Mouse (Mus musculus) neural tube, embryonic 14.5 days (tissue): ENCODE data around the gene Ubb. TPM values are rescaled to one million over a fixed set of nuclear protein-coding genes. Genes with fewer than 3 reads are reported as not detected.
"Not testable (repeated sequence)": the region's sequence is repeated elsewhere in the genome, so short reads cannot be mapped to it uniquely, and the experiment has no call there.

Experiments
- ATAC-seq: fragments of 200-750 bp; cut with Nextera tagmentation; 2 replicates; pipeline ENCODE4 v1.8.0; 2017; ENCODE audit warnings: low read depth, mild to moderate bottlenecking, moderate TSS enrichment, moderate library complexity
- H3K27ac ChIP-seq: fragments of 300-500 bp; sonication (generic); 2 replicates; pipeline ENCODE4 v1.5.1; 2014; ENCODE audit warnings: low read depth, mild to moderate bottlenecking, control low read depth, low read length, moderate library complexity, mixed read lengths
- H3K27me3 ChIP-seq: fragments of 300-500 bp; sonication (generic); 2 replicates; pipeline ENCODE4 v1.6.1; 2014; ENCODE audit warnings: low read length; ENCODE audit not compliant: control insufficient read depth, insufficient read depth
- H3K36me3 ChIP-seq: fragments of 300-500 bp; sonication (generic); 2 replicates; pipeline ENCODE4 v1.6.1; 2014; ENCODE audit warnings: low read length, mixed read lengths; ENCODE audit not compliant: control insufficient read depth, insufficient read depth
- H3K4me1 ChIP-seq: fragments of 300-500 bp; sonication (generic); 2 replicates; pipeline ENCODE4 v1.6.1; 2014; ENCODE audit warnings: low read length; ENCODE audit not compliant: control insufficient read depth, insufficient read depth
- H3K4me2 ChIP-seq: fragments of 300-500 bp; sonication (generic); 2 replicates; pipeline ENCODE4 v1.6.1; 2014; ENCODE audit warnings: mild to moderate bottlenecking, low read depth, low read length, control low read depth
- H3K4me3 ChIP-seq: fragments of 300-500 bp; sonication (generic); 2 replicates; pipeline ENCODE4 v1.5.1; 2014; ENCODE audit warnings: low read depth, low read length, control low read depth, mixed read lengths
- H3K9ac ChIP-seq: fragments of 300-500 bp; sonication (generic); replicated peaks from 2 replicates; pipeline ENCODE4 v1.6.1; 2014; ENCODE audit warnings: low read depth, mild to moderate bottlenecking, control low read depth, low read length, mixed read lengths
- H3K9me3 ChIP-seq: fragments of 300-500 bp; sonication (generic); 2 replicates; pipeline ENCODE4 v1.6.1; 2016; ENCODE audit warnings: low read length; ENCODE audit not compliant: control insufficient read depth
- WGBS: fragments of 180-500 bp; shearing (Covaris S2); extraction: QIAGEN DNeasy Blood & Tissue Kit; methylation state at CpG from one replicate; pipeline ENCODE4 v1.1.7; 2014; 5-methylcytosine and 5-hydroxymethylcytosine counted together
- polyA plus RNA-seq: library from polyadenylated mRNA; unstranded; fragments of >200 nt; fragmentation: Nextera tagmentation; extraction: Ambion mirVana; gene quantifications from 2 replicates; pipeline ENCODE4 v1.2.1, GENCODE M21; 2014

The Ubb gene
- 4,516 and 4,600 TPM in 2 replicates for polyA plus RNA-seq

DNA sequence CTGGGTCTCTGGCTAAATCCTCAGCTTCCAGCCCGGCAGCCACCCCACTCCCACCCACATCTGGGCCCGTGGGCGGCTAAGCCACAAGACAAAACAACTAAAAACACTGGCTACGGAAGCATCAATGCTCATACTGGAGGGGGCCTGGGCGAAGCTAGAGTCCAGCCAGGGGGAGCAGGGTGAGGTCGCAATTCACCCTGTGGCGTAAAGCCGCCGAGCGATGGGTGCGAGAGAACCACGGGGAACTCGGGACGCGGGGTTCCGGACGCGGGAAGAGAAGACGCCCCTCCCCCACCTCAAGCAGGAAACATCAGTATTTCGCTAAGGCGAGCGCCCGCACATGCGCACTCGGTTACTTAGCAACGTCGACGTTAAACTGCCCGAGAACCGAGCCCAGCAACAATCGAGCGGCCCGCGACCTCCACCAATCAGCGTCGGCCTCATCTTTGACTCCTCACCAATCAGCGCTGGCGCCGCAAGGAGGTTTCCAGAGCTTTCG, at the start of gene Ubb:
TSS of gene Ubb (plus strand) at position 445 of the 499 bp plus-strand sequence.
- ATAC-seq, result peak; percentile 96
- Histone ChIP-seq H3K4me1 (peaks cover 30% of the 10 kb centered on the region), H3K9me3 (no peaks in the 10 kb centered on the region), H3K27ac (peak within 1 kb of the TSS; percentile 100), H3K9ac (peak within 1 kb of the TSS; percentile 95), H3K27me3 (no peaks in the 10 kb centered on the region), H3K36me3 (peaks cover 10% of the 10 kb centered on the region), H3K4me2 (peak within 1 kb of the TSS; percentile 99), H3K4me3 (peak within 1 kb of the TSS; percentile 77)
- WGBS, result 0% methylated on average over 40 of the region's 40 CpGs

DNA sequence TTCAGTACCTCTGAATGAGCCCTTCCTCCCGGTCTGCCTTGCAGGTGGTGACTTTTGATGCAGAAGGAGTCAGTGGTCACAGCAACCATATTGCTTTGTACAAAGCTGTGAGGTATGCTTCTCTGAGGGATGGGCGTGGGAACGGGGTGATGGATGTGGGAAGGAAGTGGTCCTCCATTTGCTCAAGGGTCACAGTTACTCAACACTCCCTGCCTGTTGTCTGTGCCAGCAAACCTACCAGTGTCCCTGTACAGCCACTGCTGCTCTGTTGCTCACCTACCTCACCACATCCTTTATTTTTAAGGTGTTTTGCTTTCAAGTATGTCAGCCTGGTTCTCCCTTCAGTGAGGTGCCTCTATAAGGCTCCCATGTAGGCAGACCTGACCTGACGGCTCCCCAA, 43.3 kb upstream of the Ubb start:
- H3K4me3 ChIP-seq, result no peak overlapping the region
- WGBS, result 82% methylated on average over 4 of the region's 4 CpGs
- H3K27me3 ChIP-seq, result no peaks in the 10 kb centered on the region
- H3K4me1 ChIP-seq, result no peaks in the 10 kb centered on the region
- no peak overlapping the region for H3K9ac ChIP-seq
- no peak for ATAC-seq
- no peak overlapping the region for H3K4me2 ChIP-seq
- no peaks in the 10 kb centered on the region for H3K36me3 ChIP-seq
- H3K9me3 ChIP-seq, result no peaks in the 10 kb centered on the region
- no peak overlapping the region for H3K27ac ChIP-seq

GRCm38 (mm10) chr11:62508365-62508764, 42.6 kb upstream of the Ubb start:
- H3K4me1 ChIP-seq, H3K9ac ChIP-seq, H3K4me3 ChIP-seq, H3K9me3 ChIP-seq, H3K27ac ChIP-seq, H3K4me2 ChIP-seq, H3K36me3 ChIP-seq, ATAC-seq, H3K27me3 ChIP-seq: not testable (repeated sequence)
- 95% methylated on average over 13 of the region's 13 CpGs for WGBS

DNA sequence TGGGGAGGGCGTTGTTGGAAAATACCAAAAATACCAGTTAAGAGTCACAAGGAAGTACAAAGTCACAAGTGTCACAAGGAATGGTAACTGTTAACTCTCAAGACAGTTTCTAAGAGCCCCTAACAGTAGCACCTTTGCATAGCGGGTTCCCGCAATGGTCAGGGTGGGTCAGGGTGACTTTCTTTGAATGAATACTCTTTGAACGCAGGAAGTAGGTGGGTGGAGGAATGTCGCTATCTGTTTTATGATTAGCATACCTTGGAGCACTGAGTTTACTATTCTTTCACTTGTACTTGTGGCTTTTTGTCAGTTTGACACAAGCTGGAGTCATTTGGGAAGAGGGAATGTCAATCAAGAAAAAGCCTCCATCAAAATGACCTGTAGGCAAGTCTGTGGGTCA, 42.2 kb upstream of the Ubb start:
- H3K27me3 ChIP-seq, H3K4me2 ChIP-seq, H3K9me3 ChIP-seq, H3K9ac ChIP-seq, ATAC-seq, H3K27ac ChIP-seq, H3K4me1 ChIP-seq, H3K36me3 ChIP-seq, H3K4me3 ChIP-seq: not testable (repeated sequence)
- 96% methylated on average over 5 of the region's 5 CpGs for WGBS

DNA sequence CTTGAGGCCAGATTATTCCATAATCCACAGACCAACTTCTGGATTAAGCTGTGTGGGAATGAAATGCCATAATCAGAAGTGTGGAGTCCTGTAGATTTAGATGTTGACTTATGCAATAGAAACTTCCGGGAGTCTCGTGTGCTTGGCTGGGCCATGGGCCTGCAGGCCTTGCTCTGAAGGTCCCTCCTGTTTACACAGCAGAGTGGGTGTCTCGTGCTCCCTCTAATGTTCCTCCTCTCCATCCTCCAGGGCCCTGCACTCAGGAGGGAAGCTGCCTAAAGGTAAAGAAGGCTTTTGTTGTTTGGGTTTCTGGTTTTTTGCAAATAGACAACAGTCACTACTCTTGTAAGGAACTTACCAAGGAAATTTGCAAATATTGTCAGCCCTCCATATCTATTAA, 41.4 kb upstream of the Ubb start:
- no peak overlapping the region for H3K27ac ChIP-seq
- no peak overlapping the region for H3K4me2 ChIP-seq
- no peak for ATAC-seq
- H3K9ac ChIP-seq, result no peak overlapping the region
- no peaks in the 10 kb centered on the region for H3K4me1 ChIP-seq
- no peaks in the 10 kb centered on the region for H3K36me3 ChIP-seq
- H3K27me3 ChIP-seq, result no peaks in the 10 kb centered on the region
- H3K4me3 ChIP-seq, result no peak overlapping the region
- H3K9me3 ChIP-seq, result no peaks in the 10 kb centered on the region
- WGBS, result 72% methylated on average over 3 of the region's 3 CpGs

- Histone ChIP-seq H3K27ac (no peak overlapping the region), H3K9me3 (no peaks in the 10 kb centered on the region), H3K27me3 (no peaks in the 10 kb centered on the region), H3K36me3 (no peaks in the 10 kb centered on the region), H3K4me2 (no peak overlapping the region), H3K4me3 (no peak overlapping the region), H3K9ac (no peak overlapping the region), H3K4me1 (no peaks in the 10 kb centered on the region)
- WGBS, result 86% methylated on average over 5 of the region's 5 CpGs
- no peak for ATAC-seq
These were observed 40.0 kb upstream of the Ubb start for GRCm38 (mm10) chr11:62510956-62511355.

- WGBS, result 73% methylated on average over 13 of the region's 13 CpGs
- Histone ChIP-seq H3K27ac (no peak overlapping the region), H3K4me3 (no peak overlapping the region), H3K9ac (no peak overlapping the region), H3K9me3 (no peaks in the 10 kb centered on the region), H3K27me3 (no peaks in the 10 kb centered on the region), H3K4me2 (no peak overlapping the region), H3K4me1 (no peaks in the 10 kb centered on the region), H3K36me3 (no peaks in the 10 kb centered on the region)
- ATAC-seq, result no peak
These were observed 39.3 kb upstream of the Ubb start for GRCm38 (mm10) chr11:62511444-62512202.

GRCm38 (mm10) chr11:62512529-62513080, 38.4 kb upstream of the Ubb start:
- Histone ChIP-seq H3K4me1 (no peaks in the 10 kb centered on the region), H3K9ac (no peak overlapping the region), H3K27ac (no peak overlapping the region), H3K9me3 (no peaks in the 10 kb centered on the region), H3K4me2 (no peak overlapping the region), H3K27me3 (no peaks in the 10 kb centered on the region), H3K36me3 (no peaks in the 10 kb centered on the region), H3K4me3 (no peak overlapping the region)
- no peak for ATAC-seq
- 88% methylated on average over 8 of the region's 8 CpGs for WGBS

- Histone ChIP-seq H3K4me2 (no peak overlapping the region), H3K9me3 (no peaks in the 10 kb centered on the region), H3K27me3 (no peaks in the 10 kb centered on the region), H3K4me1 (no peaks in the 10 kb centered on the region), H3K36me3 (no peaks in the 10 kb centered on the region), H3K4me3 (no peak overlapping the region), H3K9ac (no peak overlapping the region), H3K27ac (no peak overlapping the region)
- 68% methylated on average over 6 of the region's 6 CpGs for WGBS
- no peak for ATAC-seq
These were observed 37.7 kb upstream of the Ubb start for GRCm38 (mm10) chr11:62513311-62513710.
